Mouse (Mus musculus): Measurements from ENCODE around the gene Ano1. TPM values are rescaled to one million over a fixed set of nuclear protein-coding genes. Genes with fewer than 3 reads are reported as not detected.

Gene Ano1
- total and polyA plus RNA-seq, 3 experiments = 0.04 TPM; not detected in 2

DNA sequence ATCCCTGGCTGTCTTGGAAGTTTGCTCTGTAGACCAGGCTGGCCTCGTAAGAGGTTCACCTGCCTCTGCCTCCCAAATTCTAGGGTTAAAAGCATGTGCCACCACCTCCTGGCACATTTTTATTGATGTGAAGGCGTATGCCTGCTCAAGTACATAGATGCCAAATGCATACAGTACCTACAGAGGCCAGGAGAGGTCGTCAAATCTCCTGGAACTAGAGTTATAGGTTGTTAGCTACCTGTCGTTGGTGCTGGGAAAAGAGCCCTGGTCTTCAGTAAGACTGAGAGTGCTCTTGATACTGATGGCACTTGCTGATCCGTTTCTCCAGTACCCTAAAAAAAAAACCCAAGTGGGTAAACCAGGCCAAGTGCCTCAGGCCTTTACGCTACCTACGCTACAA is 39.7 kb upstream of the Ano1 start:
- DNase-seq (ENCODE audit: low read depth, low spot score) = no peak
- H3K79me2 ChIP-seq (ENCODE audit: control insufficient read depth, insufficient read depth, low read length, poor library complexity) = no peaks in the 10 kb centered on the region
- no peaks in the 10 kb centered on the region for H3K9me3 ChIP-seq (replicated peaks; ENCODE audit: insufficient read depth, low read length)
- no peak overlapping the region for H3K9ac ChIP-seq (ENCODE audit: control insufficient read depth, low read depth, low read length, poor library complexity, severe bottlenecking)
- H3K36me3 ChIP-seq (ENCODE audit: control insufficient read depth in 1 of 2, insufficient read depth in 2 of 2, low read length in 2 of 2) = no peaks in the 10 kb centered on the region
- H3K27ac ChIP-seq (ENCODE audit: control insufficient read depth, low read depth, low read length) = no peak overlapping the region
- no peak overlapping the region for H3K4me3 ChIP-seq (ENCODE audit: control insufficient read depth in 1 of 2, insufficient read depth in 1 of 2, low read depth in 2 of 2, low read length in 2 of 2)
- H3K27me3 ChIP-seq (ENCODE audit: control insufficient read depth in 1 of 2, insufficient read depth in 2 of 2, low read length in 2 of 2) = no peaks in the 10 kb centered on the region
- TF ChIP-seq CTCF (IDR thresholded peaks at IDR 0.05 in 2 of 3, conservative IDR thresholded peaks at IDR 0.05 in 1 of 3; ENCODE audit: control insufficient read depth in 1 of 3, insufficient read depth in 1 of 3, low read depth in 2 of 3, low read length in 3 of 3, poor library complexity in 1 of 3, severe bottlenecking in 1 of 3) (no peak), ZNF384 (IDR thresholded peaks at IDR 0.05; ENCODE audit: low read depth, low read length) (no peak), MYB (IDR thresholded peaks at IDR 0.05; ENCODE audit: low read depth, low read length) (no peak), CHD2 (IDR thresholded peaks at IDR 0.05; ENCODE audit: low read length) (no peak), USF2 (IDR thresholded peaks at IDR 0.05; ENCODE audit: borderline replicate concordance in 1 of 2, insufficient read depth in 1 of 2, low read depth in 1 of 2, low read length in 2 of 2) (no peak), NELFE (IDR thresholded peaks at IDR 0.05; ENCODE audit: low read depth, low read length) (no peak), POLR2AphosphoS2 (IDR thresholded peaks at IDR 0.05; ENCODE audit: low read length) (no peak), CHD1 (IDR thresholded peaks at IDR 0.05; ENCODE audit: low read depth, low read length) (no peak), BHLHE40 (IDR thresholded peaks at IDR 0.05; ENCODE audit: borderline replicate concordance, low read depth, low read length) (no peak), GATA1 (IDR thresholded peaks at IDR 0.05; ENCODE audit: low read depth, low read length) (no peak)
- H3K4me1 ChIP-seq (ENCODE audit: control insufficient read depth in 1 of 2, insufficient read depth in 2 of 2, low read length in 2 of 2) = no peaks in the 10 kb centered on the region

DNA sequence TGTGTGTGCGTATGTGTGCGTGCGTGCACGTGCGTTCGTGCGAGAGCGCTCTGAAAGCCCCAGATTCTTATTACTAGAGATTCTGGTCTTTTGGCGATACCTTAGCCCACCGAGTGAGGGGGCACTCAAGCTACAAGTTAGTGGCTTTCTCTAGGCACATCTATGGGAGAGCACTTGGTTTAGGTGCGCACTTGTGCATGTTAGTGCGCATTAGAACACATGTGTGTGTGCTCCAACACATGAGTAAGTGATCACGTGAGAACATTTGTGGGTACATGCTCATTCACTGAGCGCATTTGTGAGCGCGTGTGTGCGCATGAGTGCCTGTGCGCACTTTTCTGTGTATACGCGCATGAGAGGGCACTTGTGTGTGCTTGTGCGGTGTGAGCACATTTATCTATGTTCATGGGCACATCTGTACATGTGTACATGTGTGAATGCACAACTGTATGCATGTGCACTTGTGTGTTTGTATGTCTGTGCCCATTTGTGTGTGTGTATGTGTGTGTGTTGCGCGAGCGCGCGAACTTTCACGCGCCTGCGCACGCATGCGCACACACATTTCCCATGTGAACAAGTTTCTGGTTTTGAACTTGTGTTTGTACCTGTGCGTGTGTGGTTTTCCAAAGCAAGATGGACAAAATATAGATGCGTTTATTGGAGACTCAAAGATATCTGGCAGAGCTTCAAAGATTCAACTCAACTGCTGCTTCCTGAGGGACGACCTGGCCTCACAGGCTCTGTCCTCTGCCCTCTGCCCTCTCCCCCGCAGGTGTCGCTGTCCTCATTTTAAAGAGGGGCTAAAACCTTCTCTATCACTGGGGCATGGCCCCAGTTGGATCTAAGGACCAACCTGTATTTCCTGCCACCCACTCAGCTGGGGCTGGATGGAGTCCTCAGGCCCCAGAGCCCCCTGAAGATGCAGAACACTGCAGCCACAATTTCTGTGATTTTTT is 38.1 kb upstream of the Ano1 start:
- H3K4me1 ChIP-seq (ENCODE audit: control insufficient read depth in 1 of 2, insufficient read depth in 2 of 2, low read length in 2 of 2) = peaks cover 0 to 5% of the 10 kb centered on the region in 2 experiments; a peak in 2 of 4 replicates
- no peaks in the 10 kb centered on the region; a peak in 1 of 4 replicates for H3K36me3 ChIP-seq (ENCODE audit: control insufficient read depth in 1 of 2, insufficient read depth in 2 of 2, low read length in 2 of 2)
- DNase-seq (ENCODE audit: low read depth, low spot score) = no peak
- H3K4me3 ChIP-seq (ENCODE audit: control insufficient read depth in 1 of 2, insufficient read depth in 1 of 2, low read depth in 2 of 2, low read length in 2 of 2) = no peak overlapping the region
- no peaks in the 10 kb centered on the region for H3K9me3 ChIP-seq (replicated peaks; ENCODE audit: insufficient read depth, low read length)
- H3K79me2 ChIP-seq (ENCODE audit: control insufficient read depth, insufficient read depth, low read length, poor library complexity) = no peaks in the 10 kb centered on the region
- no peak overlapping the region for H3K27ac ChIP-seq (ENCODE audit: control insufficient read depth, low read depth, low read length)
- H3K9ac ChIP-seq (ENCODE audit: control insufficient read depth, low read depth, low read length, poor library complexity, severe bottlenecking) = no peak overlapping the region
- TF ChIP-seq POLR2A (IDR thresholded peaks at IDR 0.05; ENCODE audit: control insufficient read depth in 1 of 2, insufficient read depth in 1 of 2, low read depth in 1 of 2, low read length in 2 of 2, poor library complexity in 1 of 2) (no peak), ETS1 (IDR thresholded peaks at IDR 0.05; ENCODE audit: low read depth, low read length) (no peak), BHLHE40 (IDR thresholded peaks at IDR 0.05; ENCODE audit: borderline replicate concordance, low read depth, low read length) (no peak), NELFE (IDR thresholded peaks at IDR 0.05; ENCODE audit: low read depth, low read length) (no peak), POLR2AphosphoS2 (IDR thresholded peaks at IDR 0.05; ENCODE audit: low read length) (no peak), E2F4 (IDR thresholded peaks at IDR 0.05; ENCODE audit: borderline replicate concordance, low read depth, low read length) (no peak), MEF2A (IDR thresholded peaks at IDR 0.05; ENCODE audit: extremely low read depth, insufficient replicate concordance, low read depth, low read length, poor library complexity, severe bottlenecking) (no peak), USF2 (IDR thresholded peaks at IDR 0.05; ENCODE audit: borderline replicate concordance in 1 of 2, insufficient read depth in 1 of 2, low read depth in 1 of 2, low read length in 2 of 2) (no peak), NRF1 (IDR thresholded peaks at IDR 0.05; ENCODE audit: insufficient read depth, low read depth, low read length, poor library complexity, severe bottlenecking) (no peak), MXI1 (IDR thresholded peaks at IDR 0.05; ENCODE audit: low read depth, low read length) (no peak), TBP (IDR thresholded peaks at IDR 0.05; ENCODE audit: low read depth, low read length) (no peak), ZMIZ1 (IDR thresholded peaks at IDR 0.05; ENCODE audit: low read depth, low read length) (no peak), POLR2AphosphoS5 (IDR thresholded peaks at IDR 0.05; ENCODE audit: borderline replicate concordance, low read depth, low read length) (no peak), CHD1 (IDR thresholded peaks at IDR 0.05; ENCODE audit: low read depth, low read length) (no peak), ZKSCAN1 (IDR thresholded peaks at IDR 0.05; ENCODE audit: low read depth, low read length) (no peak), JUND (IDR thresholded peaks at IDR 0.05; ENCODE audit: low read depth, low read length) (no peak), MYC (IDR thresholded peaks at IDR 0.05; ENCODE audit: low read depth, low read length) (no peak), UBTF (IDR thresholded peaks at IDR 0.05; ENCODE audit: borderline replicate concordance, insufficient read depth, low read depth, low read length) (no peak)
- H3K27me3 ChIP-seq (ENCODE audit: control insufficient read depth in 1 of 2, insufficient read depth in 2 of 2, low read length in 2 of 2) = no peaks in the 10 kb centered on the region
